Mouse (Mus musculus): ENCODE measurements at regions not wholly inside any gene's neighbourhood (a gene's known extent, or its start where the extent isn't known, plus 50 kb on each side); places are given as distances from the start of the nearest gene placed in this dataset.

GRCm38 (mm10) chr3:52840160-52840953, 176.7 kb downstream of the Cog6 start:
- H3K9me3 ChIP-seq (replicated peaks) = peaks cover 42% of the 10 kb centered on the region
- no peak overlapping the region for H3K4me3 ChIP-seq (ENCODE audit: low read depth, low read length)
- no peaks in the 10 kb centered on the region for H3K27me3 ChIP-seq (ENCODE audit: insufficient read depth, low read length)
- no peaks in the 10 kb centered on the region for H3K36me3 ChIP-seq (replicated peaks)
- TF ChIP-seq CTCF (IDR thresholded peaks at IDR 0.05; ENCODE audit: low read depth, low read length) (no peak), GATA2 (IDR thresholded peaks at IDR 0.05; ENCODE audit: borderline replicate concordance, low read depth, low read length) (no peak), POLR2AphosphoS5 (IDR thresholded peaks at IDR 0.05; ENCODE audit: insufficient replicate concordance, low read depth, low read length) (no peak), TAL1 (conservative IDR thresholded peaks at IDR 0.05; ENCODE audit: low read depth, low read length) (no peak), GATA1 (IDR thresholded peaks at IDR 0.05; ENCODE audit: borderline replicate concordance, low read length) (no peak)
- no peak for ATAC-seq (ENCODE audit: extremely low read depth, insufficient number of reproducible peaks, low FRiP score, poor library complexity, severe bottlenecking)
- DNase-seq (ENCODE audit: low spot score) = no peak
- no peaks in the 10 kb centered on the region for H3K4me1 ChIP-seq (ENCODE audit: insufficient read depth, low read depth, low read length)

GRCm38 (mm10) chr3:52838020-52838419, 179.0 kb downstream of the Cog6 start:
- Histone ChIP-seq H3K4me3 (ENCODE audit: low read depth, low read length) (no peak overlapping the region), H3K9me3 (replicated peaks) (peaks cover 38% of the 10 kb centered on the region), H3K36me3 (replicated peaks) (no peaks in the 10 kb centered on the region), H3K27me3 (ENCODE audit: insufficient read depth, low read length) (no peaks in the 10 kb centered on the region), H3K4me1 (ENCODE audit: insufficient read depth, low read depth, low read length) (no peaks in the 10 kb centered on the region)
- DNase-seq (ENCODE audit: low spot score) = no peak
- TF ChIP-seq GATA1 (IDR thresholded peaks at IDR 0.05; ENCODE audit: borderline replicate concordance, low read length) = no peak
- no peak for TF ChIP-seq CTCF (IDR thresholded peaks at IDR 0.05; ENCODE audit: low read depth, low read length)
- TF ChIP-seq TAL1 (conservative IDR thresholded peaks at IDR 0.05; ENCODE audit: low read depth, low read length) = no peak
- no peak for TF ChIP-seq GATA2 (IDR thresholded peaks at IDR 0.05; ENCODE audit: borderline replicate concordance, low read depth, low read length)
- TF ChIP-seq POLR2AphosphoS5 (IDR thresholded peaks at IDR 0.05; ENCODE audit: insufficient replicate concordance, low read depth, low read length) = no peak
- no peak for ATAC-seq (ENCODE audit: extremely low read depth, insufficient number of reproducible peaks, low FRiP score, poor library complexity, severe bottlenecking)

DNA sequence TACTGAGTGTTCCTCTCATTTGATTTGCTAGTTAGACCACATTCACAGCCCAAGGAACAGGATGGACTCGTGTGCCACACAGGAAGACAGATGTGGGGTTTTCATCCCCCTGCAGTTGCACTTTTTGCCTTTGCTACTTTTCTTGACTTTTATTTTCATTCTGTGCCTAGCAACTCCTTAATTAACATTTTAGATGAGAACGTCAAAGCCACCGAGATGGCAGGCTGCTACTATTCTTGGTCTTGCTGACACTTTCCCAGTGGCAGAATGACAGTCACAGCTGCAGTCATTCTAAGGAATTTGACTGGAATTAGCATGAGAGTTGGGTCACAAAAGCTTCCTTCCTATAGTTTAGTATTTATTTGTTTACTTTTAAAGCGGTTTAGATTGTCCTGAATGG, 179.5 kb downstream of the Cog6 start:
- DNase-seq (ENCODE audit: low spot score) (no peak), ATAC-seq (ENCODE audit: extremely low read depth, insufficient number of reproducible peaks, low FRiP score, poor library complexity, severe bottlenecking) (no peak)

GRCm38 (mm10) chr3:52836780-52837179, 180.3 kb downstream of the Cog6 start:
- Histone ChIP-seq H3K36me3 (replicated peaks) (no peaks in the 10 kb centered on the region), H3K27me3 (ENCODE audit: insufficient read depth, low read length) (no peaks in the 10 kb centered on the region), H3K9me3 (replicated peaks) (peaks cover 36% of the 10 kb centered on the region), H3K4me1 (ENCODE audit: insufficient read depth, low read depth, low read length) (no peaks in the 10 kb centered on the region), H3K4me3 (ENCODE audit: low read depth, low read length) (no peak overlapping the region)
- no peak for DNase-seq (ENCODE audit: low spot score)
- TF ChIP-seq POLR2AphosphoS5 (IDR thresholded peaks at IDR 0.05; ENCODE audit: insufficient replicate concordance, low read depth, low read length) (no peak), CTCF (IDR thresholded peaks at IDR 0.05; ENCODE audit: low read depth, low read length) (no peak), GATA2 (IDR thresholded peaks at IDR 0.05; ENCODE audit: borderline replicate concordance, low read depth, low read length) (no peak), GATA1 (IDR thresholded peaks at IDR 0.05; ENCODE audit: borderline replicate concordance, low read length) (no peak), TAL1 (conservative IDR thresholded peaks at IDR 0.05; ENCODE audit: low read depth, low read length) (no peak)
- ATAC-seq (ENCODE audit: extremely low read depth, insufficient number of reproducible peaks, low FRiP score, poor library complexity, severe bottlenecking) = no peak

More for the DNA sequence above, 179.5 kb downstream of the Cog6 start:
- peaks cover 33% of the 10 kb centered on the region for H3K9me3 ChIP-seq (replicated peaks)
- no peak overlapping the region for H3K4me3 ChIP-seq (ENCODE audit: low read depth, low read length)
- no peaks in the 10 kb centered on the region for H3K4me1 ChIP-seq (ENCODE audit: insufficient read depth, low read depth, low read length)
- TF ChIP-seq CTCF (IDR thresholded peaks at IDR 0.05; ENCODE audit: low read depth, low read length) (no peak), GATA1 (IDR thresholded peaks at IDR 0.05; ENCODE audit: borderline replicate concordance, low read length) (no peak), TAL1 (conservative IDR thresholded peaks at IDR 0.05; ENCODE audit: low read depth, low read length) (no peak)
- H3K36me3 ChIP-seq (replicated peaks) = no peaks in the 10 kb centered on the region
- no peaks in the 10 kb centered on the region for H3K27me3 ChIP-seq (ENCODE audit: insufficient read depth, low read length)

DNA sequence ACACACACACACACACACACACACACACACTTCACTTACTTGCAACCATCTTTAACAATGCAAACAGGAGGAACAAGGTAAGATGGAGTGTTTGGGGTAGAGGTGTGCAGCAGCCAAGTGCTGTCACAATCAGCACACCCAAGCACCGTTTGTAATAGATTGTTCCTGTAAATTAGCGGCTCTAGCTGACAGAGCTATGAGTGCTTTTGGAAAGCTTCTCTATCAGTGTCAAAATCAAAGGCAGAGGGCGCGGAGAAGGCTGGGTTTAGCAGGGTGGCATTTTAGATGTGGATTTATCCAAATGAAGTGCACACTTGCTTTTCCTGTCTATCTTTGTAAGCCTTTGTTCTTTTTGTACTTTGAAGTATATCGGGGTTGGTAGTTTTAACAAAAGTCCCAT, 184.6 kb downstream of the Cog6 start:
- no peaks in the 10 kb centered on the region for H3K36me3 ChIP-seq (replicated peaks)
- ATAC-seq (ENCODE audit: extremely low read depth, insufficient number of reproducible peaks, low FRiP score, poor library complexity, severe bottlenecking) = no peak
- no peak for DNase-seq (ENCODE audit: low spot score)
- TF ChIP-seq TAL1 (conservative IDR thresholded peaks at IDR 0.05; ENCODE audit: low read depth, low read length) = no peak
- no peak for TF ChIP-seq POLR2AphosphoS5 (IDR thresholded peaks at IDR 0.05; ENCODE audit: insufficient replicate concordance, low read depth, low read length)
- TF ChIP-seq CTCF (IDR thresholded peaks at IDR 0.05; ENCODE audit: low read depth, low read length) = no peak
- TF ChIP-seq GATA2 (IDR thresholded peaks at IDR 0.05; ENCODE audit: borderline replicate concordance, low read depth, low read length) = no peak
- TF ChIP-seq GATA1 (IDR thresholded peaks at IDR 0.05; ENCODE audit: borderline replicate concordance, low read length) = no peak
- H3K4me3 ChIP-seq (ENCODE audit: low read depth, low read length) = no peak overlapping the region
- peaks cover 31% of the 10 kb centered on the region for H3K9me3 ChIP-seq (replicated peaks)
- H3K27me3 ChIP-seq (ENCODE audit: insufficient read depth, low read length) = no peaks in the 10 kb centered on the region
- no peaks in the 10 kb centered on the region for H3K4me1 ChIP-seq (ENCODE audit: insufficient read depth, low read depth, low read length)

DNA sequence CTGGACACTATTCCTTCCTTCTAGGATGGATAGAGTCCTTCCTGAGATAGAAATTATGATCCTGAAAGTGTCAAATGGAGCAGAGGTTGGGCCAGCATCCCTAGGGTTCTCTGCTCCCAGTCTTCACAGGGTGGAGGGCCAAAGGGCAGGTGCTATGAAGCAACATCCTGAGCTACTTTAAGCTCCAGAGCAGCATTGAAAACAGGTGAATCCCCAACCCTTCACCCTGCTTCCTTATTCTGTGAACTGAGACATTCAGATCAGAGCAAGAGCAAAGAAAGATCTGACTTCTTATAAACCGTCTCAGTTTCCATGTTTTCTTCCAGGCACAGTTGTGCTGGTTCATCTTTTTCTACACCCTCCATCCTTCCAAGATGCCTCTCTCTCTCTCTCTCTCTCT, 185.1 kb downstream of the Cog6 start:
- Histone ChIP-seq H3K4me1 (ENCODE audit: insufficient read depth, low read depth, low read length) (no peaks in the 10 kb centered on the region), H3K4me3 (ENCODE audit: low read depth, low read length) (no peak overlapping the region), H3K27me3 (ENCODE audit: insufficient read depth, low read length) (no peaks in the 10 kb centered on the region), H3K9me3 (replicated peaks) (peaks cover 30% of the 10 kb centered on the region), H3K36me3 (replicated peaks) (no peaks in the 10 kb centered on the region)
- TF ChIP-seq CTCF (IDR thresholded peaks at IDR 0.05; ENCODE audit: low read depth, low read length) (no peak), GATA1 (IDR thresholded peaks at IDR 0.05; ENCODE audit: borderline replicate concordance, low read length) (no peak), GATA2 (IDR thresholded peaks at IDR 0.05; ENCODE audit: borderline replicate concordance, low read depth, low read length) (no peak), POLR2AphosphoS5 (IDR thresholded peaks at IDR 0.05; ENCODE audit: insufficient replicate concordance, low read depth, low read length) (no peak), TAL1 (conservative IDR thresholded peaks at IDR 0.05; ENCODE audit: low read depth, low read length) (no peak)
- no peak for DNase-seq (ENCODE audit: low spot score)
- ATAC-seq (ENCODE audit: extremely low read depth, insufficient number of reproducible peaks, low FRiP score, poor library complexity, severe bottlenecking) = no peak
